In the genomic region with DNA sequence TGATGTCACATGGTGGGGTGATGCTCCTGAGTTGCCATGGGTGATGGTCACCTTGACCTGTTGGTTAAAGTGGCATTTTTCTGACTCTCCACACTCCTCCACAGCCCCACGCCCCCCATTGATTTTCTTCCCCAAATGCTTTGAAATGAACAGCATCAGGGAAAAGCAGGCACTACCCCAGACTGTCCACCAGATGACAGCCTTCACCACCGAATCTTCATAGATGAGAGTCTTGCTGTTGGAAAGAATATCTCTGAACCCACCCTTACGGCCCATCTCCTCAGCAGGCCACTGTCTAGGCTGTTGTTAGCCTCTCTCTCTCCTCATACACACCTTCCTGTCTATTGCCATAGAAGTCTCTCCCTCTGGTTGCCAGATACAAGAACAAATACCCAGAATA, we compare ENCODE assay signal across 8 mouse cellular contexts.
A peak's percentile ranks its signal among the peaks of the same experiment; 100 is the strongest.
DNase-seq lines count a peak whose midpoint lies in the region; ATAC-seq and TF ChIP-seq lines count a peak whose summit lies in the region.

No protein-coding gene starts in this region.

- no peak overlapping the region for H3K4me2 ChIP-seq in intestine, postnatal 0 days (replicated peaks; ENCODE audit: low read depth)
- H3K4me2 ChIP-seq in intestine, embryonic 16.5 days (ENCODE audit: low read depth, low read length): no peak overlapping the region

- peak; percentile 87 for TF ChIP-seq CTCF in intestine, postnatal 0 days (IDR thresholded peaks at IDR 0.05; ENCODE audit: low read depth)
- TF ChIP-seq CTCF in thymus, adult 2 months (IDR thresholded peaks at IDR 0.05; ENCODE audit: borderline replicate concordance, control insufficient read depth, extremely low read depth, insufficient read depth, low read length, poor library complexity): no peak
- peak; percentile 28; the same call in 1 of the 2 replicates for TF ChIP-seq CTCF in small intestine, adult 2 months (IDR thresholded peaks at IDR 0.05; ENCODE audit: extremely low read depth, insufficient read length, insufficient replicate concordance, low read depth, low read length)

- no peaks in the 10 kb centered on the region for H3K9me3 ChIP-seq in intestine, postnatal 0 days (ENCODE audit: control insufficient read depth)
- no peaks in the 10 kb centered on the region for H3K9me3 ChIP-seq in intestine, embryonic 16.5 days (ENCODE audit: control insufficient read depth, low read length)

- 33% methylated on average over 3 of the region's 3 CpGs for WGBS in intestine, postnatal 0 days
- 41% methylated on average over 3 of the region's 3 CpGs for WGBS in intestine, embryonic 16.5 days
- WGBS in thymus, adult 2 months: 28% methylated on average over 3 of the region's 3 CpGs
- 30% methylated on average over 3 of the region's 3 CpGs for WGBS in small intestine, adult 2 months

- no peak for ATAC-seq in intestine, postnatal 0 days
- no peak for ATAC-seq in intestine, embryonic 16.5 days

- peak; percentile 33 for DNase-seq in thymus, adult 2 months
- no peak for DNase-seq in thymus, adult 18-20 months
- DNase-seq in adrenal gland, postnatal 36 days: peak; percentile 47 to 56
- DNase-seq in heart, postnatal 4 days: peak; percentile 58
- DNase-seq in right cerebral cortex, postnatal 25 days: no peak

- TF ChIP-seq POLR2A in thymus, adult 2 months (IDR thresholded peaks at IDR 0.05; ENCODE audit: control insufficient read depth, extremely low read depth, insufficient read depth, low read length, poor library complexity): no peak
- TF ChIP-seq POLR2A in small intestine, adult 2 months (IDR thresholded peaks at IDR 0.05; ENCODE audit: low read depth, low read length): no peak

- no peaks in the 10 kb centered on the region for H3K4me1 ChIP-seq in intestine, postnatal 0 days (replicated peaks; ENCODE audit: control insufficient read depth, insufficient read depth, low read length)
- no peaks in the 10 kb centered on the region for H3K4me1 ChIP-seq in intestine, embryonic 16.5 days (ENCODE audit: control insufficient read depth, insufficient read depth, low read length)
- H3K4me1 ChIP-seq in thymus, adult 2 months (replicated peaks; ENCODE audit: control insufficient read depth, insufficient read depth, low read length): no peaks in the 10 kb centered on the region
- no peaks in the 10 kb centered on the region for H3K4me1 ChIP-seq in small intestine, adult 2 months (ENCODE audit: control insufficient read depth, insufficient read depth, insufficient read length, low read length)

- no peaks in the 10 kb centered on the region for H3K27me3 ChIP-seq in intestine, postnatal 0 days (replicated peaks; ENCODE audit: control insufficient read depth, insufficient read depth, low read length)
- H3K27me3 ChIP-seq in intestine, embryonic 16.5 days (replicated peaks; ENCODE audit: control insufficient read depth, insufficient read depth, low read length): 0 out of 2 replicates have a peak, but pooled peaks cover 2% of the 10 kb centered on the region
- H3K27me3 ChIP-seq in thymus, adult 2 months (ENCODE audit: control insufficient read depth, insufficient read depth, low read length): no peaks in the 10 kb centered on the region
- no peaks in the 10 kb centered on the region for H3K27me3 ChIP-seq in small intestine, adult 2 months (ENCODE audit: control insufficient read depth, insufficient read depth, low read length)

- no peaks in the 10 kb centered on the region for H3K36me3 ChIP-seq in intestine, postnatal 0 days (ENCODE audit: control insufficient read depth, insufficient read depth)
- H3K36me3 ChIP-seq in intestine, embryonic 16.5 days (ENCODE audit: control insufficient read depth, insufficient read depth, low read length): no peaks in the 10 kb centered on the region
- H3K36me3 ChIP-seq in thymus, adult 2 months (ENCODE audit: control insufficient read depth, insufficient read depth, low read length): no peaks in the 10 kb centered on the region
- no peaks in the 10 kb centered on the region for H3K36me3 ChIP-seq in small intestine, adult 2 months (ENCODE audit: control insufficient read depth, insufficient read depth, low read length)

- H3K27ac ChIP-seq in intestine, postnatal 0 days (ENCODE audit: low read depth, low read length): no peak overlapping the region
- no peak overlapping the region for H3K27ac ChIP-seq in intestine, embryonic 16.5 days (ENCODE audit: low read length)
- no peak overlapping the region for H3K27ac ChIP-seq in thymus, adult 2 months (ENCODE audit: control insufficient read depth, insufficient read depth, low read length)
- H3K27ac ChIP-seq in small intestine, adult 2 months (ENCODE audit: insufficient read depth, low read depth, low read length): no peak overlapping the region

- H3K9ac ChIP-seq in intestine, postnatal 0 days (ENCODE audit: low read depth, low read length): no peak overlapping the region
- no peak overlapping the region for H3K9ac ChIP-seq in intestine, embryonic 16.5 days (ENCODE audit: low read depth, low read length)

- no peak overlapping the region for H3K4me3 ChIP-seq in intestine, postnatal 0 days (ENCODE audit: low read depth, low read length)
- H3K4me3 ChIP-seq in intestine, embryonic 16.5 days (ENCODE audit: low read length): no peak overlapping the region
- no peak overlapping the region for H3K4me3 ChIP-seq in thymus, adult 2 months (ENCODE audit: control insufficient read depth, insufficient read depth, low read length)
- H3K4me3 ChIP-seq in small intestine, adult 2 months (ENCODE audit: low read depth, low read length): no peak overlapping the region

Comparison
In these comparisons a context has a peak if more than half of its experiments do, and no peak if none do; other contexts are left out.
1. DNase-seq: peak in thymus, adult 2 months (single experiment), adrenal gland, postnatal 36 days (2 of 2) and heart, postnatal 4 days (single experiment); none in thymus, adult 18-20 months (0 of 2) and right cerebral cortex, postnatal 25 days (single experiment).